Mouse (Mus musculus): ENCODE measurements around the gene Cd151.
A peak's percentile ranks its signal among the peaks of the same experiment; 100 is the strongest.

Cd151 gene

DNA sequence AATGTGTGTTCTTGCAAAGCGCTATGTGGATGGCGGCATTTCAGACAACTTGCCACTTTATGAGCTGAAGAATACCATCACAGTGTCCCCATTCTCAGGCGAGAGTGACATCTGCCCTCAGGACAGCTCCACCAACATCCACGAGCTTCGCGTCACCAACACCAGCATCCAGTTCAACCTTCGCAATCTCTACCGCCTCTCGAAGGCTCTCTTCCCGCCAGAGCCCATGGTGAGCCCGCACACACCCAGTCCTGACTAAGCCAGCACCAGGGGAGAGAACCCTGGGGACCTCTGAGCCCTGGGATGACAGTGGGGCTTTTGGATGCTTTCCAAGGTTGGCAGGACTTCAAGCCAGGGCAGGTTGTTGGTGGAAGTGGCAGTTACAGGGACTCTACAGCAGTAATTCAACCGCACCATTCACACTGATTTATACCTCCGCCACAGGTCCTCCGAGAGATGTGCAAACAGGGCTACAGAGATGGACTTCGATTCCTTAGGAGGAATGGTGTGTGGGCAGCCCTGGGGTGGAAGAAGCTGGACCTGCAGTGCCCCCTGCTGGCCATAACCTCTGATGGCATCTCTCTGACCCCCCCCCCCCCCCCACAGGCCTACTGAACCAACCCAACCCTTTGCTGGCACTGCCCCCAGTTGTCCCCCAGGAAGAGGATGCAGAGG, 9.1 kb upstream of the Cd151 start:
- DNase-seq (ENCODE audit: low spot score), result no peak

DNA sequence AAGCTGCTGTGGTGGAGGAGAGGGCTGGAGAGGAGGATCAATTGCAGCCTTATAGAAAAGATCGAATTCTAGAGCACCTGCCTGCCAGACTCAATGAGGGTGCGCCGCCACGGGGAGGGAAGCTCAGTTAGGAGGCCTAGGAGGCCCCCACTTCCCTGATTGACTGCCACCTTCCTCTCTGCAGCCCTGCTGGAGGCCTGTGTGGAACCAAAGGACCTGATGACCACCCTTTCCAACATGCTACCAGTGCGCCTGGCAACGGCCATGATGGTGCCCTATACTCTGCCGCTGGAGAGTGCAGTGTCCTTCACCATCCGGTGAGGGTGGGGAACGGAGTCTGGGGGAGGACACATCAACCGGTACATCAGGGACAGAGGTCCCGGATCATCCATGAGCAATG, 8.5 kb upstream of the Cd151 start:
- DNase-seq (ENCODE audit: low spot score), result no peak

DNA sequence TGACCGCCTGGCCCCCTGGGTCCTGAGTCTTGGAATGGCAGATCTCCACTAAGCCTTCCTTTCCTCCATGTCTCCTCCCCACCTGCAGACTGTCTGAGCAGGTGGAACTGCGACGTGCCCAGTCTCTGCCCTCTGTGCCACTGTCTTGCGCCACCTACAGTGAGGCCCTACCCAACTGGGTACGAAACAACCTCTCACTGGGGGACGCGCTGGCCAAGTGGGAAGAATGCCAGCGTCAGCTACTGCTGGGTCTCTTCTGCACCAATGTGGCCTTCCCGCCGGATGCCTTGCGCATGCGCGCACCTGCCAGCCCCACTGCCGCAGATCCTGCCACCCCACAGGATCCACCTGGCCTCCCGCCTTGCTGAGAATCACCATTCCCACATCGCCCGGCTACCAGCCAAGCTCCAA, 7.9 kb upstream of the Cd151 start:
- DNase-seq (ENCODE audit: low spot score), result no peak

DNA sequence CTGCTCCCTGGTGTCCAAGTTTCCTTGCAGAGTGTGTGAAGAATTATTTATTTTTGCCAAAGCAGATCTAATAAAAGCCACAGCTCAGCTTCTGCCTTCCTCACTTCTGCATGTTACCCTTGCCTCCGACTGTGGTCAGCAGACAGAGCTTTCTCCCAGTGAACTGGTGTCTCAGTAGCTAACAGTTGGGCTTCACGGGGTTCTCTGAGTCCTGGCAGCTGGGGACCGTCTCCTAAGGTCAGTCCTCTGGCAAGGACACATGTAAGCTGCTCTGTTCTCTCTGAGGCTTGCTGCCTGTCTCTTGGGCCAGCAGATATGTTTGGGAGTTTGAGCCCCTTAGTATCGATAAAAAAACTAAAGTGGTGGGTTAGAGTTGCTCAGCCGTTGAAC, 7.2 kb upstream of the Cd151 start:
- no peak for DNase-seq (ENCODE audit: low spot score)

DNA sequence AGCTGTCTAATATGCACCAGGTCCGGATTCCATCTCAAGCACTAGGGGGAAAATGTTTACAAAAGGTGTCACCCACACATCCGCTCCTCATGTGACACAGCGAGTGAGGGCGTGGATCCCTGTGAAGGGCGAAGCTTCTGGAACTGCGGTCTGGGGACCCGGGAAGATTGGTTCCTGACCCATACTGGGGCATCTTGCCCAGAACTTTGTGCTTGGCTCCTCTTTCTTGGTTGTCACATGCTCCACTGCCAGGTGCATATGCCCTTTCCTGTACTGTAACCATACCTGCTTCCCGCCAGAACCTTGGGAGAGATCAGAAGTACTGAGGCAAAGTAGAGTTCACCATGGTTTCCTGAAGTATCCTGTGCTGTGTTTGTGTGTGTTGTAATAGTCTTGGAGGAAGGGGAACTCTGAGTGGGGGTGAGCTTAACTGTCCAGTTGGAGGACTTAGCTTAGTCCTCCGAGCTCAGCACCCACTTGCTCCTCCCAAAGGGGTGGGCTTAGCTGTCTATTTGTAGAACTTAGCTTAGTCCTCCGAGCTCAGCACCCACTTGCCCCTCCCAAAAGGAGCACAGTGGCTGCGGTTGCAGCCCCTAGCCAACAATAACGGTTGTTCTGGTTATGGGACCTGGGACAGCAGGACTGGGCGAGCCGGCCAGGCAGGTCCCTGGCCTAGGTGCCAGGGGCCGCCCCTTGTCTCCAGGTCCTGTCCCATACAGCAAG, 6.6 kb upstream of the Cd151 start, which contains the start of gene Cracr2b:
Gene Cracr2b, plus strand, starts transcription at position 704 of the 723 bp plus-strand sequence.
- DNase-seq (ENCODE audit: low spot score), result no peak

- no peak for DNase-seq (ENCODE audit: low spot score)
Observed at GRCm38 (mm10) chr7:141461521-141462332, 5.5 kb upstream of the Cd151 start.

- DNase-seq (ENCODE audit: low spot score), result no peak
Observed at GRCm38 (mm10) chr7:141462333-141462821, 4.8 kb upstream of the Cd151 start.

- peak; percentile 7 for DNase-seq (ENCODE audit: low spot score)
Observed at GRCm38 (mm10) chr7:141463824-141464602, 3.2 kb upstream of the Cd151 start.

DNA sequence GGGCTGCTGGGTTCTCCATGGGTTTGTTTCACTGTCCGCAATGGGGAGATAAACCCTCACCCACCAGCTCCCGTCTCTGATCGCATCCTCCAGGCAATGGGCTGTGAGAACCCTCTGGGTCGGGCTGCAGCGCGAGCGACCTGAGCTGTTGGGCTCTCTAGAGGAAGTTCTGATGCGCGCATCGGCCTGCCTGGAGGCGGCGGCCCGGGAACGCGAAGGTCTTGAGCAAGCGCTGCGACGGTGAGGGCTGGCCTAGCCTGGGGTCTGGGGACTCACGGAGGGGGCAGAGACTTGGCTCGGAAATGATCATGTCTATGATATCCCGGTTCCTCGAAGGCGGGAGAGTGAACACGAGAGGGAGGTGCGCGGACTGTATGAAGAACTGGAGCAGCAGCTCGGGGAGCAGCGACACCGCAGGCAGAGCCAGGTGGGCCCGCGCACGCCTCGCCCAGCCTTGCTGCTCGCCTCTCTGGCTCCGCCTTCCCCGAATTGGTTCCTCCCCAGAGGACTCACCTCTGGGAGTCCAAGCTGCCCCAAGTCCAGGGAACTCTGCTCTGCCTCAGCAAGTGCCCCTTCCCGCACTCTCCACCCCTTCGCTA, 2.5 kb upstream of the Cd151 start:
- peak; percentile 66 for DNase-seq (ENCODE audit: low spot score)

- DNase-seq (ENCODE audit: low spot score), result peak; percentile 30
Observed at GRCm38 (mm10) chr7:141465388-141466044, 1.7 kb upstream of the Cd151 start.

DNA sequence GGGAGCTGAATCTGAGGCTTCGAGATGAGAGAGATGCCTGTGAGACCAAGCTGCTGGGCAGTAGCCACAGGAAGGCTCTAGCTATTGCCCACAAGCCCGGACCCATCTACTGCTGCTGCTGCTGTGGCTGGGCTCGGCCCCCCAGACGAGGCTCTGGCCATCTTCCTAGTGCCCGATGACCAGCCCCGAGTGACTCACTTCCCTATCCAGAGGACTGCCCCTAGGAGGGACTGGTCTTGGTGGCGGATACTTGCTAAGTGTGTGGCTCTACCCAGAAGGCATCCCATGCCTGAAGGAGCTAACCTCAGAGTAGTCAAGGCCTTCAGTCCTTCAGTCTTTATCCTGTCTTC, 1.2 kb upstream of the Cd151 start:
- DNase-seq (ENCODE audit: low spot score), result no peak

DNA sequence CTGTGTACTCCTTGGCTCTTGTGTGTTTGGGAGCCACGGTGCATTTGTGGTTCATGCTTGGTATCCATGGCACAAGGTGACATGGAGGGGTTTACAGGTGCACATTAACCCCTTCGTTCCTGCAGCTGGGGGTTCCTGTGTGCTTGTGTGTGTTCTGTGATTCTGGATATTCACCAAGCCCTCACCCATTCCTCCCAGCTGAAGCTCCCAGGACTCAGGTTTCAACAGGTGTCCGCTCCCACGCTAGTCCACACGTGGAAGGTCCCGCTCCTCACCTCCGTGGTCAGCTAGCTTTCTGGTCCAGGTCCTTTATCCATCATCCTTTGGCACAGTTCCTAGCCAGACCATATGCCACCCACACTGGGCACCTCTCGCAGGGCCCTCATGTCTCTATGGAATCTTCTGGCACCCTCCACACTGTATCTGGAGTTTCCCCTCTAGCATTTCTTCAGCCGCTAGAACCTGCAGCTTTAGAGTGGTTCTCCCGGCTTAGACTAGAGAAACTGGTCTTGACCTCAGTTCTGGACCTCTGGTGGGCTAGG, 514 bp upstream of the Cd151 start:
- no peak for DNase-seq (ENCODE audit: low spot score)

DNA sequence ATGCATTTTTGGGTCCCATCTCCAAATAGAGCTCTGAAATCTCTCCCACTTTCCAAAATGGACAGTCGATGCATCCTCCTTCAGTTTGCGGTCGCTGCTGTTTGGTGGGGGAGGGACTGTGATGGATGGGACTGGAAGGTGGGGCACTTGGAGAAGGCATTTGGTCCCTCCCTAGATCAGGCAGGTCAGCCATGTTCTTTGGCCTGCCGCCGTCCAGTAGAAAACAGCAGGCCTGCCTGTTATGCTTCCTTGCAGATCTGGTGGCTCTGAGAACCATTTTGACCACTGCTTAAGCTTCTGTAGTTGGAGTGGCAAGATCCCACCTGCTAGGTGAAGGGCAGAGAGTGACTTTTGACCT, 951 bp downstream of the Cd151 start:
- DNase-seq (ENCODE audit: low spot score), result peak; percentile 48

- no peak for DNase-seq (ENCODE audit: low spot score)
Observed at GRCm38 (mm10) chr7:141468522-141469211, 1.5 kb downstream of the Cd151 start.

GRCm38 (mm10) chr7:141469352-141469751, 2.2 kb downstream of the Cd151 start:
- no peak for DNase-seq (ENCODE audit: low spot score)

- no peak for DNase-seq (ENCODE audit: low spot score)
Observed at GRCm38 (mm10) chr7:141469901-141470636, 2.9 kb downstream of the Cd151 start.

GRCm38 (mm10) chr7:141470637-141470944, 3.4 kb downstream of the Cd151 start:
- no peak for DNase-seq (ENCODE audit: low spot score)

DNA sequence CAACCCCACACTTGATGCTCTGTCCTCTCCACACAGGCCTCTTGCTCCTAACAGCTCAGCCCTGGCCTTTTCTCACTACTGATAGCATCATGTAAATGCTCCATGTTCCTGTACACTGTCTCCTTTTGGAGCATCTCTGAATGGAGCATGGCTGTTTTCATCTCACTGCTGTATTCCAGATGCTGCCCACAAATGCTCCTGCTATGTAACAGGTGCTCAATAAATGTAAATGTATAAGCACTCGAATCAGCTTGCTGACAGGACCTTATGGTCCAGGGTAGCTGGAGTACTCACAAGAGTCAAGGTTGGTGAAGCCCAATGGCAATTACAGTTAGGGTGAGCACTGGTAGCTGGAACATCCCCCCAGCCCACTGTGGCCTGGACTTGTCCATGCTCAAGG, 4.0 kb downstream of the Cd151 start:
- no peak for DNase-seq (ENCODE audit: low spot score)

DNA sequence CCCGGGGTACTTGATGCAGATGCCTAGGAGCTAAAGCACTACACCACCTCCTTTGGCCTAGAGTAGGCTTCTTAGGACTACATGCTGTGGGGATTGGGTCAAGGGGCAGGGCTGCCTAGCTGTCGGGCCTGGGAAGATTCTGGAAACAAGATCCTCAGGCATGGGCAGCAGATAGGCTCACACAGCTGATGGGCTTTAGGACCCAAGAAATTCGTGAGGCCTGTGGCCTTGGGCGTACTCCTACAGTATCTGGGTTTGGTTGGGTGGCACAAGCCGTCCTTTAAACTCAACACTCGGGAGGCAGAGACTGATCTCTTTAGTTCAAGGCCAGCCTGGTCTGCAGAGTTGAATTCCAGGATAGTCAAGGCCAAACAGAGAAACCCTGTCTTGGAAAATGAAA, 5.0 kb downstream of the Cd151 start:
- DNase-seq (ENCODE audit: low spot score), result no peak

GRCm38 (mm10) chr7:141472763-141473162, 5.6 kb downstream of the Cd151 start:
- DNase-seq (ENCODE audit: low spot score), result no peak
